23 mouse cellular contexts compared by ENCODE assay signal in the genomic region with DNA sequence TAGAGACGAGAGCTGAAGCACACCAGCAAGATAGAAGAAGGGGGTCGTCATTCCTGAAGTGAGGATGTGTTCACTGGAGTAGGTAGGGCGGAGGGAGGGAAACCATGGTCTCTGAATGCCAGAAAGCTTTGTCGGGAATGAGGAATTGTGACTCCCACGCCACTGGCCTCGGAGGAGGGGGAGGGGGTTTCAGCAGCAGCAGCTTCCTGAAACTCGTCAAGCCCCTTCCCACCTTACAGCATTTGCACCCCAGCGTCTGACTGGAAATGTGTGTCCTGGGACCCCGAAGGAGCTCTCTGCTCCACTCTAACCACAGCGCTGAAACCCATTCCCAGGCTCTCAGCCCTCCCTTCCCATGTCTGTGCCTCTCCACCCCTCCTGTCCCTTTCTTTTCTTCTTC.
DNase-seq lines count a peak whose midpoint lies in the region; ATAC-seq lines count a peak whose summit lies in the region.
"Had no signal": no experiment of that assay in that cellular context is flagged by ENCODE, and none has a peak within 500 bp of the region (broad histone marks: within the 10 kb centered on the region; RNA-seq: fewer than 3 reads in every experiment).

No protein-coding gene starts in this region.

- no peak overlapping the region for H3K4me3 ChIP-seq in kidney, embryonic 15.5 days (replicated peaks)
- no peak overlapping the region for H3K4me3 ChIP-seq in kidney, embryonic 14.5 days (ENCODE audit: low read length)
- no peak overlapping the region for H3K4me3 ChIP-seq in midbrain, embryonic 11.5 days (ENCODE audit: low read depth, low read length)
- no peak overlapping the region for H3K4me3 ChIP-seq in midbrain, embryonic 16.5 days (ENCODE audit: low read depth, low read length)
- H3K4me3 ChIP-seq: embryonic facial prominence, embryonic 12.5 days; heart, embryonic 15.5 days; hindbrain, embryonic 12.5 days had no signal

- 39% methylated on average over 10 of the region's 10 CpGs for WGBS in kidney, embryonic 15.5 days
- 38% methylated on average over 10 of the region's 10 CpGs for WGBS in kidney, embryonic 14.5 days
- 34% methylated on average over 10 of the region's 10 CpGs for WGBS in midbrain, embryonic 11.5 days
- 35% methylated on average over 10 of the region's 10 CpGs for WGBS in midbrain, embryonic 16.5 days

- no peaks in the 10 kb centered on the region for H3K36me3 ChIP-seq in kidney, embryonic 15.5 days
- no peaks in the 10 kb centered on the region for H3K36me3 ChIP-seq in kidney, embryonic 14.5 days (ENCODE audit: control insufficient read depth, insufficient read depth, low read length)
- no peaks in the 10 kb centered on the region for H3K36me3 ChIP-seq in midbrain, embryonic 11.5 days (ENCODE audit: control insufficient read depth, insufficient read depth, low read length)
- H3K36me3 ChIP-seq in midbrain, embryonic 16.5 days (ENCODE audit: control insufficient read depth, insufficient read depth, low read length), result no peaks in the 10 kb centered on the region
- H3K36me3 ChIP-seq: embryonic facial prominence, embryonic 12.5 days; heart, embryonic 15.5 days; hindbrain, embryonic 12.5 days had no signal

- H3K4me2 ChIP-seq in kidney, embryonic 15.5 days, result no peak overlapping the region
- H3K4me2 ChIP-seq in kidney, embryonic 14.5 days (replicated peaks; ENCODE audit: low read depth, low read length), result no peak overlapping the region
- peak overlapping the region; percentile 10; the same call in 1 of the 2 replicates for H3K4me2 ChIP-seq in midbrain, embryonic 11.5 days
- no peak overlapping the region for H3K4me2 ChIP-seq in midbrain, embryonic 16.5 days (ENCODE audit: low read length)
- H3K4me2 ChIP-seq: embryonic facial prominence, embryonic 12.5 days; heart, embryonic 11.5 days; heart, embryonic 15.5 days; hindbrain, embryonic 12.5 days had no signal

- intact Hi-C loops in heart, postnatal 10 days (cut with DNase I), result loop anchor here (5.0 kb wide), 2 partner anchors 141 to 341 kb away; partner anchors contain the start of gene Adgrl2

- no peak overlapping the region for H3K27ac ChIP-seq in kidney, embryonic 15.5 days
- no peak overlapping the region for H3K27ac ChIP-seq in kidney, embryonic 14.5 days (ENCODE audit: low read depth, low read length)
- H3K27ac ChIP-seq in midbrain, embryonic 11.5 days (ENCODE audit: low read depth, low read length), result peak overlapping the region; percentile 22; the same call in 1 of the 2 replicates
- no peak overlapping the region for H3K27ac ChIP-seq in midbrain, embryonic 16.5 days (ENCODE audit: low read length)
- H3K27ac ChIP-seq: embryonic facial prominence, embryonic 12.5 days; heart, embryonic 15.5 days; hindbrain, embryonic 12.5 days had no signal

- peak; percentile 58 for DNase-seq in heart, adult 11 months
- DNase-seq in heart, postnatal 10 days, result no peak
- peak; percentile 86 for DNase-seq in midbrain, embryonic 11.5 days (ENCODE audit: low spot score, missing footprints)
- peak; percentile 25 for DNase-seq in retina, postnatal 1 day
- no peak for DNase-seq in retina, embryonic 14.5 days (ENCODE audit: low spot score)
- DNase-seq: adrenal gland, postnatal 14 days; cerebellum, adult 11-12 months; cerebellum, adult 9-10 months; cerebellum, postnatal 25 days; gastrocnemius, postnatal 36 days; heart, adult 18-20 months; heart, postnatal 36 days had no signal

- no peaks in the 10 kb centered on the region for H3K9me3 ChIP-seq in kidney, embryonic 15.5 days (replicated peaks)
- H3K9me3 ChIP-seq in kidney, embryonic 14.5 days (ENCODE audit: control insufficient read depth, low read length), result no peaks in the 10 kb centered on the region
- no peaks in the 10 kb centered on the region for H3K9me3 ChIP-seq in midbrain, embryonic 11.5 days (ENCODE audit: control insufficient read depth, low read length)
- H3K9me3 ChIP-seq in midbrain, embryonic 16.5 days (replicated peaks; ENCODE audit: control insufficient read depth, low read length, poor library complexity, severe bottlenecking), result no peaks in the 10 kb centered on the region
- H3K9me3 ChIP-seq: embryonic facial prominence, embryonic 12.5 days; heart, embryonic 15.5 days; hindbrain, embryonic 12.5 days had no signal

- no peaks in the 10 kb centered on the region for H3K27me3 ChIP-seq in kidney, embryonic 15.5 days
- no peaks in the 10 kb centered on the region for H3K27me3 ChIP-seq in kidney, embryonic 14.5 days (ENCODE audit: control insufficient read depth, insufficient read depth, low read length)
- no peaks in the 10 kb centered on the region for H3K27me3 ChIP-seq in midbrain, embryonic 11.5 days (ENCODE audit: control insufficient read depth, insufficient read depth, low read length)
- H3K27me3 ChIP-seq in midbrain, embryonic 16.5 days (ENCODE audit: control insufficient read depth, insufficient read depth, low read depth, low read length), result no peaks in the 10 kb centered on the region
- H3K27me3 ChIP-seq: CH12.LX; heart, embryonic 15.5 days; Patski had no signal

- 0 out of 2 replicates have a peak, but pooled peaks have one; percentile 18 for ATAC-seq in kidney, embryonic 15.5 days (replicated peaks; ENCODE audit: low FRiP score)
- no peak for ATAC-seq in kidney, embryonic 14.5 days (ENCODE audit: low FRiP score, low TSS enrichment)
- no peak for ATAC-seq in midbrain, embryonic 11.5 days (ENCODE audit: low FRiP score)
- ATAC-seq in midbrain, embryonic 16.5 days, result no peak
- ATAC-seq: activated CD4-positive, CD25-positive, alpha-beta regulatory T cell, adult 4 months; forebrain, embryonic 14.5 days; Patski had no signal

- H3K4me1 ChIP-seq in kidney, embryonic 15.5 days, result peaks cover 13% of the 10 kb centered on the region
- H3K4me1 ChIP-seq in kidney, embryonic 14.5 days (ENCODE audit: control insufficient read depth, insufficient read depth, low read length), result peaks cover 6% of the 10 kb centered on the region; the same call in 1 of the 2 replicates
- H3K4me1 ChIP-seq in midbrain, embryonic 11.5 days (ENCODE audit: control insufficient read depth, insufficient read depth, low read length), result peaks cover 41% of the 10 kb centered on the region
- peaks cover 8% of the 10 kb centered on the region; the same call in 1 of the 2 replicates for H3K4me1 ChIP-seq in midbrain, embryonic 16.5 days (ENCODE audit: control insufficient read depth, insufficient read depth, low read length)

- H3K9ac ChIP-seq in kidney, embryonic 15.5 days, result no peak overlapping the region
- H3K9ac ChIP-seq in kidney, embryonic 14.5 days (ENCODE audit: low read depth, low read length), result no peak overlapping the region
- peak overlapping the region; percentile 16; the same call in 1 of the 2 replicates for H3K9ac ChIP-seq in midbrain, embryonic 11.5 days (ENCODE audit: low read length)
- H3K9ac ChIP-seq in midbrain, embryonic 16.5 days (ENCODE audit: low read depth, low read length), result no peak overlapping the region
- H3K9ac ChIP-seq: embryonic facial prominence, embryonic 12.5 days; heart, embryonic 15.5 days; hindbrain, embryonic 12.5 days had no signal

Comparison
In these comparisons a context has a peak if more than half of its experiments do, and no peak if none do; other contexts are left out.
1. DNase-seq: peak in heart, adult 11 months (single experiment), midbrain, embryonic 11.5 days (single experiment) and retina, postnatal 1 day (single experiment); none in heart, postnatal 10 days (0 of 2) and retina, embryonic 14.5 days (single experiment).